Mouse (Mus musculus) forebrain, embryonic 14.5 days (tissue): ENCODE measurements around the gene Chpt1. TPM values are rescaled to one million over a fixed set of nuclear protein-coding genes. Genes with fewer than 3 reads are reported as not detected.

Experiments used
- ATAC-seq: fragments of 200-750 bp; cut with Nextera tagmentation; 2 replicates; pipeline ENCODE4 v1.8.0; 2017; ENCODE audit warnings: mild to moderate bottlenecking, moderate library complexity
- DNase-seq: peaks from one replicate; pipeline ENCODE4 v3.0.0-alpha.2; 2015; ENCODE audit warnings: low spot score
- H3K27ac ChIP-seq: fragments of 300-500 bp; sonication (generic); 2 replicates; pipeline ENCODE4 v1.5.1; 2014; ENCODE audit warnings: low read depth, mild to moderate bottlenecking, control low read depth, low read length, moderate library complexity
- H3K27me3 ChIP-seq: fragments of 300-500 bp; sonication (generic); replicated peaks from 2 replicates; pipeline ENCODE4 v1.6.1; 2014; ENCODE audit warnings: low read length, control low read depth, mixed read lengths; ENCODE audit not compliant: control insufficient read depth, insufficient read depth
- H3K36me3 ChIP-seq: fragments of 300-500 bp; sonication (generic); 2 replicates; pipeline ENCODE4 v1.6.1; 2014; ENCODE audit warnings: low read length, control low read depth; ENCODE audit not compliant: control insufficient read depth, insufficient read depth
- H3K4me1 ChIP-seq: fragments of 300-500 bp; sonication (generic); 2 replicates; pipeline ENCODE4 v1.6.1; 2014; ENCODE audit warnings: antibody characterized with exemption, low read length, control low read depth; ENCODE audit not compliant: control insufficient read depth, insufficient read depth
- H3K4me2 ChIP-seq: fragments of 300-500 bp; sonication (generic); 2 replicates; pipeline ENCODE4 v1.6.1; 2014; ENCODE audit warnings: mild to moderate bottlenecking, control low read depth, low read length
- H3K4me3 ChIP-seq: fragments of 300-500 bp; sonication (generic); 2 replicates; pipeline ENCODE4 v1.5.1; 2014; ENCODE audit warnings: low read depth, low read length, control low read depth
- H3K9ac ChIP-seq: fragments of 300-500 bp; sonication (generic); 2 replicates; pipeline ENCODE4 v1.6.1; 2014; ENCODE audit warnings: mild to moderate bottlenecking, low read length, control low read depth, moderate library complexity
- H3K9me3 ChIP-seq: fragments of 300-500 bp; sonication (generic); replicated peaks from 2 replicates; pipeline ENCODE4 v1.6.1; 2016; ENCODE audit warnings: low read length, control low read depth, mixed read lengths; ENCODE audit not compliant: control insufficient read depth
- WGBS: fragments of 180-500 bp; shearing (Covaris S2); extraction: QIAGEN DNeasy Blood & Tissue Kit; methylation state at CpG from one replicate; pipeline ENCODE4 v1.1.7; 2014; 5-methylcytosine and 5-hydroxymethylcytosine counted together
- polyA plus RNA-seq: library from polyadenylated mRNA; unstranded; fragments of >200 nt; fragmentation: Nextera tagmentation; extraction: Ambion mirVana; gene quantifications from 2 replicates; pipeline ENCODE4 v1.2.1, GENCODE M21; 2014

Chpt1 gene
- polyA plus RNA-seq, 1 experiment from 2014 or later = 5.0 TPM

DNA sequence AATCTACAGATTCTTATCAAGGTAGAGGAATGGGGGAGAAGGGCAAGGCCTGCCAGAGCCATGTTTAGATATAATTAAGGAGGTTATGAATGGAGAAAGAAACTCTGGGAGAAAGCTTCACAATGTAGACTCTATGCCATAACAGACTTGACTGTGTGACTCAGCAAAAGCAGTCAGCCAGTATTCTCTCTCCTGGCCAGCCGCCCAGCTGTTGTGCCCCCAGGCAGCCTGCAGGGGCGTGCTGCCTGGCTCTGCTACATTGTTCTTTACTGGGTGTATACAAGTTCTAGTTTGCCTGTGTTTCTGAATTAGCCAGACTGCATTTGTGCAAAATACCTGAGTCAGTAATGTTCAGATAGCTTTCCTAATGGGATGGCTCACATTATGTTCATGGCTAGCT lies 10.6 kb upstream of the Chpt1 start:
- no peaks in the 10 kb centered on the region for H3K9me3 ChIP-seq
- WGBS = 41% methylated on average over 2 of the region's 2 CpGs
- H3K9ac ChIP-seq = no peak overlapping the region
- no peaks in the 10 kb centered on the region for H3K36me3 ChIP-seq
- H3K4me2 ChIP-seq = no peak overlapping the region
- DNase-seq = peak; percentile 41
- H3K4me3 ChIP-seq = no peak overlapping the region
- no peak overlapping the region for H3K27ac ChIP-seq
- H3K4me1 ChIP-seq = no peaks in the 10 kb centered on the region
- H3K27me3 ChIP-seq = no peaks in the 10 kb centered on the region
- ATAC-seq = no peak

DNA sequence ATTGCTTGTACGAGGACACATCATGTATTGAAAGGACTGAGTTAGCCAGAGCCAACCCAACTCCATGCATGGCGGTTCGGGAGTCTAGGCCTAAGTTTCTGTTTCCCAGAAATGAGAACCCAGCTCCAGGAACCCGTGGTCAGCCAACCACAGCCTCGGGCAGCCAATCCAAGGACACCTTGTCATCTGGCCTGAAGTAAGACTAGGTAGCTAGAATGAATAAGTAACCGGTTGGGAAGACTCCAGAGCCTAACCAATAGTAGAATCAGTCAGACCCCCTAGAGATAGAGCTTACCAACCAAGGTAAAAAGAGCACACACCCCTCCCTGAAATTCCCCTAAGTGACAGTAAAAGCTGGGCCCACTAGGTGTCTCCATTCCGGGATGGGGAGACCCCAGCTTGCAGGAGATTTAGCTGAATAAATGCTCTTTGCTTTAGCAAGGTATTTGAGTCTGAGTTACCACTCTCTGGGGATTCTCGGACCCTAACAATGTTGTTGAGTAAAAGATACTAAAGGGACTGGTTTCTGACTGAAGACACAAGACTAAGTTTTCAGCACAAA lies 9.8 kb upstream of the Chpt1 start:
- Histone ChIP-seq H3K9me3 (no peaks in the 10 kb centered on the region), H3K4me3 (no peak overlapping the region), H3K4me1 (no peaks in the 10 kb centered on the region), H3K4me2 (no peak overlapping the region), H3K27ac (no peak overlapping the region), H3K27me3 (no peaks in the 10 kb centered on the region), H3K36me3 (no peaks in the 10 kb centered on the region), H3K9ac (no peak overlapping the region)
- ATAC-seq (no peak), DNase-seq (no peak)
- 69% methylated on average over 8 of the region's 8 CpGs for WGBS

- Histone ChIP-seq H3K9me3 (no peaks in the 10 kb centered on the region), H3K4me3 (no peak overlapping the region), H3K4me2 (no peak overlapping the region), H3K4me1 (no peaks in the 10 kb centered on the region), H3K36me3 (no peaks in the 10 kb centered on the region), H3K27ac (no peak overlapping the region), H3K9ac (no peak overlapping the region), H3K27me3 (no peaks in the 10 kb centered on the region)
- 88% methylated on average over 9 of the region's 9 CpGs for WGBS
- no peak for ATAC-seq
- no peak for DNase-seq
Observed at GRCm38 (mm10) chr10:88511355-88511754, 7.5 kb upstream of the Chpt1 start.

DNA sequence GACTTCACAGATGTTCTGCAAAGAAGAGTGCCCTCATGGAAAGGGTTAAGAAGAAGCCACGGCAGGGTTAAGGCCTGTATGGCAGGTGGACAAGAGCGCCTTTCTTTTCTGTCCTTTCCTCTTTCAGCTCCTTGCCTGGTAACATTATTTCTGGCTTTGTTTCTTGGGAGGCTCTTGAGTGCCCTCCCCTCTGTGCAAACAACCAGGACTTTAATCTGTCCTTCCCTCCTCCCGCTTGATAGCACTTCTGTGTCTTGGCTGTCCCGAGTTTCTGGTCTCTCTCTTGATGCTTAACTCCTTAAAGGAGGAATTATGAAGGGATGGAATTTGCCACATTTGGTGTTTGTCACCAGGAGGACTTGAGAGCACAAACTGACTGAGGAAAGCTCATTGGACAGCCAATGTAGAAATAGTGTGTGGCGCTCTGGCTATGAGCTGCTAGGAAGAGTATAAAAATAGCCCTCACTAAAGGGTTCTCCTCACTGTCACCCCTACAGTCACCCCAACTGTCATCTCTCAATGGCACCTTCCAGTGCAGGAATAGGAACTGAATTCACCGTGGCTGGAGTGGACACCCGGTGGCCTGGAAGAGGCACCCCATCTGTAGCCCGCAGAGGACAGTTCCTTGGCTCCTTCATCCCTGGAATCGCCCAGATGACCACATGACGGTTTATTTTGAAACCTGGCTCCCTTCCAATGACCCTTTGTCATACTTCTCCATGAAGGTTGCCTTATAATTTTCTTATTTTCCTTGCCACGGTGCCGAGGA lies 6.8 kb upstream of the Chpt1 start:
- Histone ChIP-seq H3K27ac (no peak overlapping the region), H3K4me1 (no peaks in the 10 kb centered on the region), H3K9me3 (no peaks in the 10 kb centered on the region), H3K36me3 (no peaks in the 10 kb centered on the region), H3K27me3 (no peaks in the 10 kb centered on the region), H3K9ac (no peak overlapping the region), H3K4me2 (no peak overlapping the region), H3K4me3 (no peak overlapping the region)
- DNase-seq (no peak), ATAC-seq (no peak)
- 77% methylated on average over 12 of the region's 12 CpGs for WGBS

GRCm38 (mm10) chr10:88507691-88508143 lies 3.8 kb upstream of the Chpt1 start:
- H3K27me3 ChIP-seq = no peaks in the 10 kb centered on the region
- peaks cover 3% of the 10 kb centered on the region; the same call in 1 of the 2 replicates for H3K4me1 ChIP-seq
- WGBS = 81% methylated on average over 7 of the region's 7 CpGs
- H3K27ac ChIP-seq = no peak overlapping the region
- H3K4me3 ChIP-seq = no peak overlapping the region
- no peak overlapping the region for H3K4me2 ChIP-seq
- H3K36me3 ChIP-seq = no peaks in the 10 kb centered on the region
- no peak for ATAC-seq
- H3K9me3 ChIP-seq = no peaks in the 10 kb centered on the region
- H3K9ac ChIP-seq = no peak overlapping the region
- DNase-seq = no peak

- Histone ChIP-seq H3K9ac (no peak overlapping the region), H3K9me3 (no peaks in the 10 kb centered on the region), H3K4me3 (no peak overlapping the region), H3K27ac (no peak overlapping the region), H3K36me3 (no peaks in the 10 kb centered on the region), H3K27me3 (no peaks in the 10 kb centered on the region), H3K4me1 (peaks cover 8% of the 10 kb centered on the region; the same call in 1 of the 2 replicates), H3K4me2 (no peak overlapping the region)
- 54% methylated on average over 5 of the region's 5 CpGs for WGBS
- DNase-seq (no peak), ATAC-seq (no peak)
Observed at GRCm38 (mm10) chr10:88505256-88505655, 1.4 kb upstream of the Chpt1 start.

DNA sequence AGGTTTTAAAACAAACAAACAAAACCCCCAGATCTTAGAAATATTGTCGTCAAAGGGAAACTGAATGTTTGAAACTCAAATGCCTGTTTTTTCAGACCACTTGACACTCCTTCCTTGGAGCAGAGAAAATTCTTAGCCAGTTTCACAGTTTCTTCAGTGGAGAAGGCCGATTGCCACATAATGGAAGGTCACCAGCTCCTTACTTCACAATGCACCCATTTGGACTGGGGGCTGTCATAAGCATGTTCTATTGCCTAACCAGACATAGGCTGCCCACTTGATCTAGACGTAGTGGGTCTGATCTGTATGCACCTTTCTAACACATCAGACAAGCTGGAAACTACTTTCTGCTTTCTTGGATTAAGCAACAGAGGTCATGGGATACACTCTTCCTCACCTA lies 608 bp upstream of the Chpt1 start:
- DNase-seq = no peak
- ATAC-seq = no peak
- Histone ChIP-seq H3K9ac (no peak overlapping the region), H3K36me3 (no peaks in the 10 kb centered on the region), H3K4me1 (peaks cover 8% of the 10 kb centered on the region; the same call in 1 of the 2 replicates), H3K9me3 (no peaks in the 10 kb centered on the region), H3K4me3 (peak overlapping the region; percentile 53; the same call in 1 of the 2 replicates), H3K27me3 (no peaks in the 10 kb centered on the region), H3K27ac (no peak overlapping the region), H3K4me2 (peak overlapping the region; percentile 78)
- 59% methylated on average over 3 of the region's 3 CpGs for WGBS

GRCm38 (mm10) chr10:88502919-88503318 lies 954 bp downstream of the Chpt1 start:
- 60% methylated on average over 4 of the region's 4 CpGs for WGBS
- Histone ChIP-seq H3K9me3 (no peaks in the 10 kb centered on the region), H3K4me1 (peaks cover 8% of the 10 kb centered on the region; the same call in 1 of the 2 replicates), H3K36me3 (no peaks in the 10 kb centered on the region), H3K27ac (peak overlapping the region; percentile 10; the same call in 1 of the 2 replicates), H3K4me3 (peak overlapping the region; percentile 53), H3K4me2 (peak overlapping the region; percentile 78), H3K9ac (peak overlapping the region; percentile 68), H3K27me3 (no peaks in the 10 kb centered on the region)
- no peak for ATAC-seq
- DNase-seq = peak; percentile 1
